Mouse (Mus musculus) heart, embryonic 14.5 days (tissue): ENCODE data around the gene Gm20547. TPM values are rescaled to one million over a fixed set of nuclear protein-coding genes. Genes with fewer than 3 reads are reported as not detected.
"Not testable (repeated sequence)": the region's sequence is repeated elsewhere in the genome, so short reads cannot be mapped to it uniquely, and the experiment has no call there.

ENCODE experiments used
- ATAC-seq: fragments of 200-750 bp; cut with Nextera tagmentation; 2 replicates; pipeline ENCODE4 v1.8.0; 2017; ENCODE audit warnings: low read depth, moderate TSS enrichment; ENCODE audit not compliant: insufficient number of reproducible peaks, insufficient read depth, low FRiP score
- H3K27ac ChIP-seq, 2 experiments: fragments of 200-500 bp in 1 of 2; fragments of 300-500 bp in 1 of 2; sonication (generic) in 1 of 2; replicated peaks in 1 of 2; 2 replicates each; pipeline ENCODE4 v1.5.1; 2012 to 2014; ENCODE audit warnings: low read depth in 2 of 2, low read length in 2 of 2, control low read depth in 1 of 2, mild to moderate bottlenecking in 1 of 2, mixed read lengths in 1 of 2; ENCODE audit not compliant: control insufficient read depth in 1 of 2, insufficient read depth in 1 of 2
- H3K27me3 ChIP-seq: fragments of 300-500 bp; sonication (generic); 2 replicates; pipeline ENCODE4 v1.6.1; 2014; ENCODE audit warnings: mild to moderate bottlenecking, low read length, control low read depth; ENCODE audit not compliant: control insufficient read depth, insufficient read depth
- H3K36me3 ChIP-seq: fragments of 300-500 bp; sonication (generic); 2 replicates; pipeline ENCODE4 v1.6.1; 2014; ENCODE audit warnings: mild to moderate bottlenecking, control low read depth, low read length, mixed read lengths; ENCODE audit not compliant: control insufficient read depth, insufficient read depth
- H3K4me1 ChIP-seq, 2 experiments: fragments of 200-500 bp in 1 of 2; fragments of 300-500 bp in 1 of 2; sonication (generic) in 1 of 2; 2 replicates each; pipeline ENCODE4 v1.6.1; 2012 to 2014; ENCODE audit warnings: low read length in 2 of 2, control low read depth in 1 of 2, mixed read lengths in 1 of 2; ENCODE audit not compliant: control insufficient read depth in 2 of 2, insufficient read depth in 2 of 2
- H3K4me2 ChIP-seq: fragments of 300-500 bp; sonication (generic); 2 replicates; pipeline ENCODE4 v1.6.1; 2014; ENCODE audit warnings: mild to moderate bottlenecking, low read length
- H3K4me3 ChIP-seq, 2 experiments: fragments of 200-500 bp in 1 of 2; fragments of 300-500 bp in 1 of 2; sonication (generic) in 1 of 2; 2 replicates each; pipeline ENCODE4 v1.5.1; 2012 to 2014; ENCODE audit warnings: low read length in 2 of 2, mild to moderate bottlenecking in 2 of 2, control low read depth in 1 of 2, low read depth in 1 of 2, moderate library complexity in 1 of 2; ENCODE audit not compliant: control insufficient read depth in 1 of 2, insufficient read depth in 1 of 2
- H3K9ac ChIP-seq: fragments of 300-500 bp; sonication (generic); 2 replicates; pipeline ENCODE4 v1.6.1; 2014; ENCODE audit warnings: mild to moderate bottlenecking, low read length
- H3K9me3 ChIP-seq: fragments of 300-500 bp; sonication (generic); 2 replicates; pipeline ENCODE4 v1.6.1; 2016; ENCODE audit warnings: low read length, control low read depth; ENCODE audit not compliant: control insufficient read depth
- WGBS: fragments of 180-500 bp; shearing (Covaris S2); extraction: QIAGEN DNeasy Blood & Tissue Kit; methylation state at CpG from one replicate; pipeline ENCODE4 v1.1.7; 2014; 5-methylcytosine and 5-hydroxymethylcytosine counted together
- polyA plus RNA-seq: library from polyadenylated mRNA; unstranded; fragments of >200 nt; fragmentation: Nextera tagmentation; extraction: Ambion mirVana; gene quantifications from 2 replicates; pipeline ENCODE4 v1.2.1, GENCODE M21; 2014

The Gm20547 gene
- polyA plus RNA-seq, 1 experiment from 2014 or later, result not detected

DNA sequence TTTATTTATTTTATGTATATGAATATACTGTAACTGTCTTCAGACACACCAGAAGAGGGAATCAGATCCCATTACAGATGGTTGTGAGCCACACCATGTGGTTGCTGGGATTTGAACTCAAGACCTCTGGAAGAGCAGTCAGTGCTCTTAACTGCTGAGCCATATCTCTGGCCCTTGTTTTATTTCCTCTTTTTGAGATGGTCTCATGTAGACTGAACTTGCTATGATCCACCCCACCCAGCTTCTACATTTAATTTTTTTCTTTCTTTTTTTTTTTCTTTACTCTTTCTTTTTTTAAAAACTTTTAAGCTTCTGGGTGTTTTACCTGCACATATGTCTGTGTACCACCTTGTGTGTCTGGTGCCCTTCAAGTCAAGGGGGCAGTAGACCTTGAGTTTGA, 19.0 kb upstream of the Gm20547 start:
- Histone ChIP-seq H3K4me1 (peaks cover 4 to 22% of the 10 kb centered on the region in 2 experiments), H3K36me3 (peaks cover 55% of the 10 kb centered on the region)
- not testable (repeated sequence) for H3K9ac ChIP-seq, H3K4me2 ChIP-seq, H3K27me3 ChIP-seq, H3K4me3 ChIP-seq, ATAC-seq, H3K9me3 ChIP-seq, H3K27ac ChIP-seq

DNA sequence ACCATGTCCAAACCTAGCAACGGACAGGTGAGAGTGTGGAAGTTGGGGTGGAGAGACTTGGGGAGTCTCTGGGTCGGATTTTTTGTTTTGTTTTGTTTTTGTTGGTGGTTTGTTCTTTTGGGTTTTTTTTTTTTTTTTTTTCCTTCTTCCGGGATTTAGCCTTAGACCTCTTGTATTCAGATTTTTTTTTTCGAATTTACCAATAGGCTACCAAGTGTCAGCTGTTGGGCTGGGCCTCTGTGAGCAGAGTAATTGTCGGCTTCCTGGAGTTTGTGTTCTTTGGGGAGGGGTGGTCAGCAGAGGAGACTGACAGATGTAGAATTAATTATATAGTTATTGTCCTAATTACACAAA, 18.0 kb upstream of the Gm20547 start:
- Histone ChIP-seq H3K4me3 (peak overlapping the region; percentile 64 to 71), H3K4me1 (peaks cover 4 to 29% of the 10 kb centered on the region in 2 experiments), H3K9me3 (no peaks in the 10 kb centered on the region), H3K4me2 (peak overlapping the region; percentile 92), H3K27me3 (no peaks in the 10 kb centered on the region), H3K9ac (peak overlapping the region; percentile 94), H3K36me3 (peaks cover 46% of the 10 kb centered on the region), H3K27ac (peak overlapping the region; percentile 24 to 94)
- ATAC-seq, result no peak
- WGBS, result 5% methylated on average over 5 of the region's 5 CpGs

GRCm38 (mm10) chr17:34899053-34899889, 17.4 kb upstream of the Gm20547 start:
- WGBS, result under 1% methylated on average over 37 of the region's 45 CpGs

GRCm38 (mm10) chr17:34898706-34899052, 16.8 kb upstream of the Gm20547 start:
- H3K9me3 ChIP-seq, result no peaks in the 10 kb centered on the region
- ATAC-seq, result no peak
- peak overlapping the region; percentile 94 for H3K9ac ChIP-seq
- H3K4me3 ChIP-seq, result peak overlapping the region; percentile 64 to 71
- H3K36me3 ChIP-seq, result peaks cover 34% of the 10 kb centered on the region
- 2% methylated on average over 10 of the region's 47 CpGs for WGBS
- peak overlapping the region; percentile 92 for H3K4me2 ChIP-seq
- H3K4me1 ChIP-seq, result peaks cover 4 to 31% of the 10 kb centered on the region in 2 experiments
- no peaks in the 10 kb centered on the region for H3K27me3 ChIP-seq
- peak overlapping the region in 1 of 2 experiments; percentile 94; a peak in 2 of 4 replicates for H3K27ac ChIP-seq

More at GRCm38 (mm10) chr17:34899053-34899889, 17.4 kb upstream of the Gm20547 start:
- Histone ChIP-seq H3K9me3 (no peaks in the 10 kb centered on the region), H3K36me3 (peaks cover 40% of the 10 kb centered on the region), H3K4me1 (peaks cover 4 to 29% of the 10 kb centered on the region in 2 experiments), H3K27me3 (no peaks in the 10 kb centered on the region), H3K27ac (peak overlapping the region; percentile 24 to 94), H3K4me2 (peak overlapping the region; percentile 92), H3K9ac (peak overlapping the region; percentile 94), H3K4me3 (peak overlapping the region; percentile 64 to 71)
- ATAC-seq, result no peak

GRCm38 (mm10) chr17:34898160-34898586, 16.3 kb upstream of the Gm20547 start, which contains the start of the genes C2 and Ehmt2:
Gene C2 (minus strand): TSS chr17:34898265.
Gene Ehmt2 (plus strand): TSS chr17:34898469.
- Histone ChIP-seq H3K4me3 (peak within 1 kb of the TSS; percentile 64 to 71), H3K27ac (peak within 1 kb of the TSS; percentile 86 to 94), H3K27me3 (no peaks in the 10 kb centered on the region), H3K4me2 (peak within 1 kb of the TSS; percentile 92), H3K4me1 (peaks cover 4 to 35% of the 10 kb centered on the region in 2 experiments), H3K9ac (peak within 1 kb of the TSS; percentile 94), H3K36me3 (peaks cover 29% of the 10 kb centered on the region), H3K9me3 (no peaks in the 10 kb centered on the region)
- peak; percentile 33; the same call in 1 of the 2 replicates for ATAC-seq
- WGBS, result 0% methylated on average over 15 of the region's 44 CpGs

- Histone ChIP-seq H3K4me2 (peak overlapping the region; percentile 92), H3K4me3 (peak overlapping the region; percentile 64 to 71), H3K27me3 (no peaks in the 10 kb centered on the region), H3K9me3 (no peaks in the 10 kb centered on the region), H3K36me3 (peaks cover 23% of the 10 kb centered on the region), H3K27ac (peak overlapping the region; percentile 86 to 94), H3K9ac (peak overlapping the region; percentile 94), H3K4me1 (peaks cover 4 to 35% of the 10 kb centered on the region in 2 experiments)
- no peak for ATAC-seq
- 10% methylated on average over 10 of the region's 10 CpGs for WGBS
Measured at GRCm38 (mm10) chr17:34897373-34898159, 15.7 kb upstream of the Gm20547 start.

GRCm38 (mm10) chr17:34896366-34896765, 14.5 kb upstream of the Gm20547 start:
- Histone ChIP-seq H3K4me2 (no peak overlapping the region), H3K27me3 (no peaks in the 10 kb centered on the region), H3K9ac (no peak overlapping the region), H3K27ac (no peak overlapping the region), H3K9me3 (no peaks in the 10 kb centered on the region), H3K36me3 (peaks cover 13% of the 10 kb centered on the region), H3K4me1 (peaks cover 4 to 35% of the 10 kb centered on the region in 2 experiments), H3K4me3 (no peak overlapping the region)
- 84% methylated on average over 17 of the region's 17 CpGs for WGBS
- ATAC-seq, result no peak
